Mouse (Mus musculus) layer of hippocampus, adult 18-20 months (tissue): ENCODE data around the gene Spag4. TPM values are rescaled to one million over a fixed set of nuclear protein-coding genes. Genes with fewer than 3 reads are reported as not detected.
A peak's percentile ranks its signal among the peaks of the same experiment; 100 is the strongest.
"Not testable (repeated sequence)": the region's sequence is repeated elsewhere in the genome, so short reads cannot be mapped to it uniquely, and the experiment has no call there.

ENCODE experiments used
- DNase-seq, 2 experiments: peaks; one replicate each; pipeline ENCODE4 v3.0.0; 2022; ENCODE audit warnings: low spot score in 2 of 2
- total RNA-seq, 2 experiments: library from RNA; stranded (reverse); gene quantifications; 2 replicates each; pipeline ENCODE4 v1.2.3; 2021

Spag4 gene
- total RNA-seq, 2 experiments from 2014 or later, result 2.5 to 3.5 TPM

DNA sequence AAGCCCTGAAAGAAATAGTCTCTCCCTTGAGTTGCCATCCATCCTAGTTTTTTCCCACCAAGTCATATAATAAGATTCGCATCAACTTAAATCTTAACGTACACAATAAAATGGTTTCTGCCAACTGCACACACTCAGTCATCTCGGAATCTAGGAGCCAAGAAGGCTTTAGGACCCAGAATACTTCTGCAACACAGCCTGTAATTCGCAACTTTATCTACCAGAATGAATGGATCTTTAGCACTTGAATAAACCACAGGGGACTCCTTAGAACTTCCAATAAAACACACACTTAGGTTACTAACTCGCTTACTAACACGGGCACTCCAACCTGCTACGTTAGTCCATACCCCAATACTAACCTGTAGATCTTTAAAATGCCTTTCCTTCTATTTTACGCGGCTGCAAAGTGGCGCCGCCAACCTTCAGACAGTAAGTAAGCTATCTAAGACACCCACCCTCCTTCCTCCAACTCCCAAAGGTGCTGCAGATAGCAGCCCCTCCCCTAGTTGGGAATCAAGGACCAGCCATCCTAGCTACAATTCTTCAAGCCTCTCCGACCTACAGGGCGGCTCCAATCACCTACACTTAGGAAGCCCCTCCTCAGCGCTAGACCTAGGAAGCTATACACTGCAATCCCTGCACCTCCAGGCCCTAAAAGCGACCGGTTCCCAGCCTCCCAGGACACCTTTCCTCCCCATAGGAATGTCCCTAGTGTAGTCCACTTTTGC lies 45.8 kb downstream of the Spag4 start:
- DNase-seq, result peak in 1 of 2 experiments; percentile 12

DNA sequence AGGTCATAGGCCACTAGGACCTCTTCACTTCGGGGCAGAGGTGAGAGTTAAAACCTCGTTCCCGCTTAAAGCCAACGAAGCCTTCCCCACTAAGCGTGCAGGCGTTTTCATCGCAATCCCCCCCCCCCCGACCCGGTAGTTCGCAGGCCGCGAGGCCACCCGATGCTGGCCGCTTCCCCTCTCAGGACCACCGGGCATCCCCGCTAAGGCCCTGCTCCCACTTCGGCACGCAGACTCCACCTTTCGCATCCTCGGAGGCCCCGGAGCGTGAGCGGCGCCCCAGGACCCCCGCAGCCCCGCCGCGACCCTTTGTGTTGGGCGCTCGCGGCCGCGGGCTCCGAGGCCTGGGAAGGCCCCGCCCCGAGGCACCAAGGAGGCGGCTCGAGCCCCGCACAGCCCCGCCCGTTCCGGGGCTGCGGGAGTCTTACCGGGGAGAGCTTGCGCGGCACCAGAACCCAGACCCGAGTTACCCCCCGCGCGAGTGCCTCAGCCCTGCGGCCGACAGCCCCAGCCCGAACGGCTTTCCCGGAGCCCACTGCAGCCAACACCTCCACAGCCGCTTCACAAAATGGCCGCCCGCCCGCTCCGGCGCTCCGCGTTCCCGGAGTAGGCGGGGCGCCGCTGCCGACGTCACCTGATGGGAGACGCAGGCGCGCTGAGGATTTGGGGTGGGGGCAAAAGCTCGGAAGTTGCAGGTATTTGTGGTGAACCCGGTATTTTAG lies 46.5 kb downstream of the Spag4 start, which contains the start of the genes Cpne1 and Rbm12:
TSS of gene Cpne1 (minus strand) at position 608 of the 722 bp plus-strand sequence.
TSS of gene Rbm12 (minus strand) at position 621 of the 722 bp plus-strand sequence.
- DNase-seq, result peak; percentile 90 to 92

DNA sequence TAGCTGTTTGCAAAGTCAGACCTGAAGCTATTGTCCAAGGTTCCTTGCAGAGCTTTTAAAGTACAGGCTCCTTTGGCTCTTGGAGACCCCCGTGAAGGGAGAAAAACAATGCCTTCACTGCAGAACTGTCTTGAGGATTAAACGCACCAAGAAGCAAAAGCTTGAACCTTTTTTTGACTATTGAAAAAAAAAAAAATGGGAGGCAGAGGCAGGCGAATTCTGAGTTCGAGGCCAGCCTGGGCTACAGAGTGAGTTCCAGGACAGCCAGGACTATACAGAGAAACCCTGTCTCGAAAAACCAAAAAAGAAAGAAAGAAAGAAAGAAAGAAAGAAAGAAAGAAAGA lies 47.1 kb downstream of the Spag4 start:
- DNase-seq, result not testable (repeated sequence)

DNA sequence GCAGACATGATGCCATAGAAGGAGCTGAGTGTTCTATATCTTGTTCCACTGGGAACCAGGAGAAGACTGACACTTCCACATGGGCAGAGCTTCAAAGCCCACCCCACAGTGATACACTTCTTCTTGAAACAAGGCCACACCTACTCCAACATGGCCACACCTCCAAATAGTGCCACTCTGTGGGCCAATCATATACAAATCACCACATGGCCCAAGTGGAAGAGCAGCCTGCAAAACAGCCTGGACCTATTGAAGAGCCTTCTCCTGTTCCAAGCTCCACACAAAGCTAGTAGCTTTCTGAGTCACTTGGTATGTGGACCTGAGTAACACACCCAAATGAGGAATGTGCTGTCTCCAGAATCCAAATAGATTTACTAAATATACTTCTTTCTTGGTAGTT lies 54.6 kb downstream of the Spag4 start:
- DNase-seq, result no peak

Other genes with a start within 250 kb of the Spag4 start
- gene BC029722, start 245.7 kb upstream of the Spag4 start, total RNA-seq, result 10 to 100 TPM; 57.3 to 64.4 TPM
- gene Eif6, start 238.2 kb upstream of the Spag4 start, total RNA-seq, result 10 to 100 TPM; 66.9 to 70.9 TPM
- not detected for gene Fam83c, start 230.3 kb upstream of the Spag4 start, total RNA-seq
- gene Uqcc1, start 134.9 kb upstream of the Spag4 start, total RNA-seq, result 10 to 100 TPM; 83.7 to 84.9 TPM
- gene Gm15557, start 124.4 kb upstream of the Spag4 start, total RNA-seq, result not detected
- gene Gdf5, start 119.8 kb upstream of the Spag4 start, total RNA-seq, result under 1 TPM; 0.12 to 0.13 TPM
- 10 to 100 TPM; 18.8 to 21.7 TPM for gene Cep250, start 108.7 kb upstream of the Spag4 start, total RNA-seq
- gene 6430550D23Rik, start 57.2 kb upstream of the Spag4 start, total RNA-seq, result 1 to 10 TPM; 1.4 to 1.5 TPM
- 100 to 1,000 TPM; 214 to 229 TPM for gene Ergic3, start 57.1 kb upstream of the Spag4 start, total RNA-seq
- gene Fer1l4, start 12.2 kb upstream of the Spag4 start, total RNA-seq, result not detected
- gene Cpne1, start 46.8 kb downstream of the Spag4 start, total RNA-seq, result 10 to 100 TPM; 23.1 to 32.0 TPM
- 10 to 100 TPM; 31.8 to 32.1 TPM for gene Rbm12, start 46.8 kb downstream of the Spag4 start, total RNA-seq
- gene Gm28036, start 61.9 kb downstream of the Spag4 start, total RNA-seq, result 10 to 100 TPM; 23.3 to 26.4 TPM
- gene Romo1, start 78.9 kb downstream of the Spag4 start, total RNA-seq, result 100 to 1,000 TPM; 156 to 158 TPM
- gene Nfs1, start 79.0 kb downstream of the Spag4 start, total RNA-seq, result 10 to 100 TPM; 43.6 to 44.3 TPM
- gene Rbm39, start 115.1 kb downstream of the Spag4 start, total RNA-seq, result 100 to 1,000 TPM; 309 to 321 TPM
- gene Phf20, start 131.3 kb downstream of the Spag4 start, total RNA-seq, result 100 to 1,000 TPM; 104 to 108 TPM
- gene Cnbd2, start 247.1 kb downstream of the Spag4 start, total RNA-seq, result 1 to 10 TPM; 5.4 to 6.7 TPM
- 10 to 100 TPM; 91.6 to 95.1 TPM for gene Scand1, start 247.5 kb downstream of the Spag4 start, total RNA-seq